Mouse (Mus musculus) forebrain, embryonic 10.5 days (tissue): ENCODE data around the gene Ctdsp2. TPM values are rescaled to one million over a fixed set of nuclear protein-coding genes. Genes with fewer than 3 reads are reported as not detected.

Source experiments
- DNase-seq: peaks from one replicate; pipeline ENCODE4 v3.0.0-alpha.2; 2017; ENCODE audit warnings: low spot score; ENCODE audit errors: extremely low spot score
- H3K27ac ChIP-seq: fragments of 300-500 bp; sonication (generic); 2 replicates; pipeline ENCODE4 v1.5.1; 2016; ENCODE audit warnings: mild to moderate bottlenecking
- H3K27me3 ChIP-seq: fragments of 300-500 bp; sonication (generic); 2 replicates; pipeline ENCODE4 v1.6.1; 2016; ENCODE audit warnings: mild to moderate bottlenecking; ENCODE audit not compliant: poor library complexity, severe bottlenecking
- H3K36me3 ChIP-seq: fragments of 300-500 bp; sonication (generic); replicated peaks from 2 replicates; pipeline ENCODE4 v1.6.1; 2016; ENCODE audit warnings: mild to moderate bottlenecking, moderate library complexity
- H3K4me1 ChIP-seq: fragments of 300-500 bp; sonication (generic); 2 replicates; pipeline ENCODE4 v1.6.1; 2016
- H3K4me3 ChIP-seq: fragments of 300-500 bp; sonication (generic); 2 replicates; pipeline ENCODE4 v1.5.1; 2016; ENCODE audit warnings: mild to moderate bottlenecking, moderate library complexity
- H3K9me3 ChIP-seq: fragments of 300-500 bp; sonication (generic); 2 replicates; pipeline ENCODE4 v1.6.1; 2016; ENCODE audit warnings: mild to moderate bottlenecking, moderate library complexity
- WGBS: fragments of 180-500 bp; shearing (Covaris S2); methylation state at CpG from one replicate; pipeline ENCODE4 v1.1.7; 2016; 5-methylcytosine and 5-hydroxymethylcytosine counted together
- microRNA counts: library from miRNA; unstranded; fragments of <30 nt; microRNA quantifications from one replicate; lab custom pipeline; 2017
- microRNA-seq: library from miRNA; unstranded; fragments of <30 nt; microRNA quantifications from one replicate; pipeline ENCODE4, GENCODE M21; 2017
- polyA plus RNA-seq: library from polyadenylated mRNA; unstranded; fragments of >200 nt; fragmentation: Nextera tagmentation; extraction: Ambion mirVana; gene quantifications from 2 replicates; pipeline ENCODE4 v1.2.1, GENCODE M21; 2016

Ctdsp2 gene
- polyA plus RNA-seq, 1 experiment from 2014 or later = 42.3 TPM

DNA sequence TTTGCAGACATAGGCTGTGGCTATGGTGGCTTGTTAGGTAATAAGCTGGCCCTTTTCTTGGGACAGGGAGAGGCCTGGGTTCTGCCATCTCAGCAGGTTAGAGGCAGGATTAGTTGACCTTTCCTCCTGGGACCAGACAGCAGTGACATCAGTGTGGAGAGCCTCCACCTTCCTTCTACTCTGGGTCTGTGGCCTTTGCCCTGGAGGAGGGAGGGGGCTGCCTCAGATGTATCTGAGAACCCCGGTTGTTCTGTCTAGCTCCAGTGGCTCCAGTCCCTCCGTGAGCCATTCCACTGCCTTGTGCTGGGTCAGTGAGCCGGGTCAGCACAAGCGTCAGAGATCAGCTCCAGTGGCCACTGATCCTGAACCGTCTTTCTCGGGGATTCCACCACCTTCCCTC lies 64.7 kb downstream of the Ctdsp2 start:
- H3K4me3 ChIP-seq = peak overlapping the region; percentile 96
- H3K27me3 ChIP-seq = peaks cover 37% of the 10 kb centered on the region
- 81% methylated on average over 6 of the region's 6 CpGs for WGBS
- H3K4me1 ChIP-seq = peaks cover 30% of the 10 kb centered on the region
- H3K36me3 ChIP-seq = peaks cover 44% of the 10 kb centered on the region
- no peaks in the 10 kb centered on the region for H3K9me3 ChIP-seq
- no peak overlapping the region for H3K27ac ChIP-seq
- DNase-seq = no peak

DNA sequence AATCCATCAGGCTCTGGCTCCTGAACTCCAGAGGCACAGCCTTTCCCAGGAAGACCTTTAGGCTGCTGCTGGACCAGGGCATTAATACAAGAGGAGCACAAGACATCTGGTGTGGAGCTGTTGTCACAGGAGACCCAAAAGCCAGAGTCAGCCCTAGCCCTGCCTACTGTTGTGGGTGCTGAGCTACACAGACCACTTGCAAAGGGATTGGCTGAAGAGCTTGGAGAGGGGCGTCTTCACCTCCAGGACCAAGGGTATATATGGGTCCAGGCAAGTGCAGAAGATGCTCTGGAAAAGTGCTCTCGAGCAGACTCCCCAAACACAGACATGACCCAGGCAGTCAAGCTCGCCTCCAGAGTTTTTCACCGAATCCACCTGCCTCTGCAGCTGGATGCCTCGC lies 69.4 kb downstream of the Ctdsp2 start, which contains the start of gene Cyp27b1:
Gene Cyp27b1 (plus strand): TSS at position 297 of the 400 bp plus-strand sequence.
- Histone ChIP-seq H3K9me3 (no peaks in the 10 kb centered on the region), H3K4me3 (peak within 1 kb of the TSS; percentile 39), H3K36me3 (peaks cover 44% of the 10 kb centered on the region), H3K27me3 (peaks cover 61% of the 10 kb centered on the region), H3K27ac (no peak within 1 kb of the TSS), H3K4me1 (peaks cover 27% of the 10 kb centered on the region)
- DNase-seq = no peak
- 29% methylated on average over 5 of the region's 5 CpGs for WGBS

DNA sequence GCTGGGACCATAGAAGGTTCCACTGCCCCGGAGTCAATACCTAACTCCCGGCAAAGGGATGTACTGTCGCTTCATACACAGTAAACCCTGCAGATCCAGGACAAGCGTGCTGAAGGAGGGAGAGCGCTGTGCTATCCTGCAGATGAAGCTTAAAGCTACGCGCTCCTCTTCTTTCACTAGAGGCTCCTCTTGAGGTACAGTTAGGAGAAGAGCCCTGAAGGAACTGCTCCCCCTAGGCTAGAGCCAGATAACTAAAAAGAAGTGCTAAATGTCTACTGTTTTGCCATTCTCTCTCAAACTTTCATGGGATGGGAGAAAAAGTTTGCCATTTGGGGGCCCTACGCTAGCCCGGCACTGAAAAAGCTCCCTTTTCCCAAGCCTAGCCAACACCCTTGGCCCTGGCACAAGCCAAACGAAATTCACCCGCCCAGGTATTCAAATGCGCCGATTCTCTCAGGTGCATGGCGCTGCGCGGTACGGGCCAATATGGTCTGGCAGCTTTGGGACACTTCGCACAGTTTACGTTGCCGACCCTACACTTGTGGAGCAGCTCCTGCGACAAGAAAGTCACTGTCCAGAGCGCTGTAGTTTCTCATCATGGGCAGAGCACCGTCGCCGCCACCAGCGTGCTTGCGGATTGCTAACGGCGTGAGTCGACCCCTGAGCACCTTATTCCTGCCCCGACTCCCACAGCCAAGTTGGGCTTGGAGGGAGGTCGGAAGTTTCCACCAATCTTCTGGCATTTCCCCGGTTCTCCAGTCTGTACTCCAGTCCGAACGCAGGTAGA lies 70.3 kb downstream of the Ctdsp2 start:
- WGBS = 4% methylated on average over 35 of the region's 35 CpGs
- Histone ChIP-seq H3K4me1 (peaks cover 21% of the 10 kb centered on the region), H3K9me3 (no peaks in the 10 kb centered on the region), H3K4me3 (peak overlapping the region; percentile 39), H3K27me3 (peaks cover 61% of the 10 kb centered on the region), H3K36me3 (peaks cover 41% of the 10 kb centered on the region), H3K27ac (no peak overlapping the region)
- peak; percentile 30 for DNase-seq

MicroRNAs encoded within 50 kb of the gene (microRNA counts, 519-probe panel; counts per million panel counts)
- microRNA mmu-miR-26a (lab: Ali Mortazavi, UCI) (1,651 counts per million, percentile 67 among the panel's probes with 10 or more counts), microRNA mmu-miR-546 (lab: Ali Mortazavi, UCI) (341 counts per million, percentile 65 among the panel's probes with 10 or more counts)

Small RNA genes lying within 50 kb of the gene (microRNA-seq; reads per million reads assigned to microRNA genes)
- 29.0 reads per million, percentile 35 among the genes with 10 or more reads in this experiment for gene Mir26a-2
- gene Mir546 = not detected

Other genes with a start within 250 kb of the Ctdsp2 start
- 19.9 and 21.2 TPM in 2 replicates for gene Atp23, start 77.4 kb upstream of the Ctdsp2 start, polyA plus RNA-seq
- 0.06 and 0.10 TPM in 2 replicates for gene Avil, start 22.0 kb downstream of the Ctdsp2 start, polyA plus RNA-seq
- gene Tsfm, start 52.1 kb downstream of the Ctdsp2 start, polyA plus RNA-seq = 110 and 117 TPM in 2 replicates
- 62.1 and 65.2 TPM in 2 replicates for gene Mettl1, start 62.7 kb downstream of the Ctdsp2 start, polyA plus RNA-seq
- 0.18 and 0.21 TPM in 2 replicates for gene Eef1akmt3, start 62.8 kb downstream of the Ctdsp2 start, polyA plus RNA-seq
- gene Cyp27b1, start 69.5 kb downstream of the Ctdsp2 start, polyA plus RNA-seq = 0.11 and 0.16 TPM in 2 replicates
- 1.1 and 1.2 TPM in 2 replicates for gene March9, start 81.5 kb downstream of the Ctdsp2 start, polyA plus RNA-seq
- gene Cdk4, start 84.8 kb downstream of the Ctdsp2 start, polyA plus RNA-seq = 3,005 and 3,066 TPM in 2 replicates
- 188 and 190 TPM in 2 replicates for gene Tspan31, start 91.5 kb downstream of the Ctdsp2 start, polyA plus RNA-seq
- gene Agap2, start 96.6 kb downstream of the Ctdsp2 start, polyA plus RNA-seq = 0.10 and 0.23 TPM in 2 replicates
- 54.2 and 57.6 TPM in 2 replicates for gene Os9, start 142.4 kb downstream of the Ctdsp2 start, polyA plus RNA-seq
- gene B4galnt1, start 186.5 kb downstream of the Ctdsp2 start, polyA plus RNA-seq = 4.0 and 5.0 TPM in 2 replicates
- gene Slc26a10, start 201.9 kb downstream of the Ctdsp2 start, polyA plus RNA-seq = 1.9 and 2.0 TPM in 2 replicates
- gene Arhgef25, start 211.4 kb downstream of the Ctdsp2 start, polyA plus RNA-seq = 23.7 and 25.7 TPM in 2 replicates
- gene Dtx3, start 217.0 kb downstream of the Ctdsp2 start, polyA plus RNA-seq = 106 and 108 TPM in 2 replicates
- 21.3 and 21.4 TPM in 2 replicates for gene Pip4k2c, start 232.9 kb downstream of the Ctdsp2 start, polyA plus RNA-seq